Mouse (Mus musculus) frontal cortex, postnatal 10 days (tissue): ENCODE measurements at regions not wholly inside any gene's neighbourhood (a gene's known extent, or its start where the extent isn't known, plus 50 kb on each side); places are given as distances from the start of the nearest gene placed in this dataset.

Source experiments
- DNase-seq, 2 experiments: peaks; one replicate each; pipeline ENCODE4 v3.0.0; 2022; ENCODE audit warnings: low spot score in 2 of 2, mixed read lengths in 1 of 2

- DNase-seq: no peak
These were observed 207.0 kb upstream of the Ufl1 start for GRCm38 (mm10) chr4:25488479-25489069.

DNA sequence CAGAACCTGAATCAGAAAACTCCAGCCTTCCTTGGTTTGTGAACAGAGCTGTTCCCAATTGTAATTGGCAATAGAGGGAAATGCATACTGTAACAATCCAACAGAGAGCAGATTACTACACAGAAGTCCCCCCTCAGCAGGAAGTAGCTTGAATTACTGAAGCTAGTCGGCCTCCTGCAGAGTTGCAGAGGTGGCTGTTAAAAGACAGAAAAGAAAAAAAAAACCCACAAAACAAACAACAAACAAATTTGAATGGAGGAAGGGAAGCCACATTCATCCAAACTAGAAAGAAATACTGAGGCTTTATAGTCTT is 202.0 kb upstream of the Ufl1 start:
- DNase-seq: no peak

- DNase-seq: no peak
These were observed 201.5 kb upstream of the Ufl1 start for GRCm38 (mm10) chr4:25482933-25483620.

DNA sequence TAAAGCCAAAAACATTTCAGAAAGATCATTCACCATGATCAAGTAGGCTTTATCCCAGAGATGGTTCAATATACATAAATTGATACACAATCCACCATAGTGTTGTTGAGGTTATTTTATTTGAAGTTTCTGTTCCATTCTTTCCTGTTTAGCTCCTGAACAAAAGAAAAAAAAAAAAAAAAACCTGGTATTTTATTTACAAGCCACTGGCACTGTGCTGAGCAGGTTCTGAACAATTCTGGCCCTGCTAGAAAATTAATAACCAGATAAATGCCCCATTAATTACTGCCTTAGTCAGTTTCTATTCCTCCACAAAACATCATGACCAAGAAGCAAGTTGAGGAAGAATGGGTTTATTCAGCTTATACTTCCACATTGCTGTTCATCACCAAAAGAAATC is 191.4 kb upstream of the Ufl1 start:
- no peak for DNase-seq

DNA sequence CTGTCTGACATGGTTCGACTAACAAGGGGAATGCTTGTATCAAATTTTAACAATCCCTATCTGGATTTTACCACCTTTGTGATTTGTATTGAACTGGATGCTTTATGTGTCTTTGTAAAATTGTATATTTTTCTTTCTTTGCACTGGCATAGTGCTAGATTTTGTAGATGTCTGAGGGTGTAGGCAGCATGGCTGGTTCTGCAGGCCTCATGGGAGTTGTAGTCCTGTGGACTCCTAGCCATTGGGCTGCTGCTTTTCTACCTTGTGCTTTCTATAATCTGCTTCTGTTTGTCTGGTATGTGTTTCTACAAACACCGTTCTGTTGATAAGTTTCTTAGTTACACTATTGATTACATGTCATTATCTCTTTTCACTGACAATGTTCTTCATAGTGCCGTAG is 184.9 kb upstream of the Ufl1 start:
- no peak for DNase-seq

DNA sequence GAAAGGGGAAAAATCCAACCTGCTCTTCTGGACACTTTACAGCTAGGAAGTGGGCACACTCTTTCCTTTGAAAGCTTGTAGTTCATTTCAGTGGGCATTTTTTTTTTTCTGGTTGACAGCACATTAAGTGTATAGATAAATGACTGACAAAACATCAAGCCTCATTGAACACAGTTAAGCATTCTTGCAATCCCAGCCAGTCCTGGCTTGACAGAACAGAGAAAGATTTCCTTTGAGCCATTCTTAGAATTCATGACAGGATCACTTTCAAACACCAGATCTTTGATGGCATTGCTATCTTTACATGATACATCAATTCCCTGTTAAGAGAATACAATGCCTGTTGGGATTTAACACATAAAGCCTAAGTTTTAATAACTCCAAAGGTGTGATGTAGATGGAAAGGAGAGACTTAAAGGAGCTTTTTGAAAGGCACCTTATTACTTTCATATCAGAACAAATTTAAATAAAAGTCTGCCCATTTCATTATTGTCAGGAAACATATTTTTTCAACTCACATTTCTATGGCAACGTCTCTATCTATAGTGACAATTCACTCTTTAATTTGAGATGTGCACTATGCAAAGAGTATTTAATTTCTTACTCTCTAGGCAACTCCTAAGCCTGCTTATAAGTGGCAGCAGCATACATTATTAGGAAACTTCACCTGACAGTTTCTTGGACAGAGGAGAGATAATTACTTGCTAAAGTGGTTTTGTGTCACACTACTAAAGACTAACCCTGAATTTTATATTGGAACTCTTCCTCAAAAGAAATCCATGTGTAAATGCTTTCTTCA is 183.4 kb upstream of the Ufl1 start:
- DNase-seq: no peak

GRCm38 (mm10) chr4:25464069-25464468 is 182.4 kb upstream of the Ufl1 start:
- no peak for DNase-seq

DNA sequence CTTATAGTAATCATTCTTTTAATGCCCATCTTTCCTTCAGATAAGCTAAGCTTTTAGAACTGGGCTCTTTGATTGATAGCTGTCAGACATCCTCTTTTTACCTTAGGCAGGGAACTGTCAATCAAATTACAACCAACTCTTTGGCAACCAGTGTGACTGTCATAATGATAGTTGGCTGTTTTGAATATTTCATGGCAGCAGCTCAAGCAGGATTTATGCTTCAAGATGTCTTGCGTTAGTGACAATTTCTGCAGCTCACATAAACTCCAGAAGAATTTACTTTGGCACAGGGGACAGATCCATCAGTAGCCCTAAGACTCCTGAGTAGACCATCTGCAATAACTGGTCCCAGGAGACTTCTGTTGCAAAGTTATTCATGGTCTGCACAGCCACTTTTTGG is 178.5 kb upstream of the Ufl1 start:
- no peak for DNase-seq

GRCm38 (mm10) chr4:25454752-25455151 is 173.1 kb upstream of the Ufl1 start:
- DNase-seq: no peak

- no peak for DNase-seq
These were observed 171.6 kb upstream of the Ufl1 start for GRCm38 (mm10) chr4:25453127-25453806.

GRCm38 (mm10) chr4:25451865-25452264 is 170.2 kb upstream of the Ufl1 start:
- no peak for DNase-seq

DNA sequence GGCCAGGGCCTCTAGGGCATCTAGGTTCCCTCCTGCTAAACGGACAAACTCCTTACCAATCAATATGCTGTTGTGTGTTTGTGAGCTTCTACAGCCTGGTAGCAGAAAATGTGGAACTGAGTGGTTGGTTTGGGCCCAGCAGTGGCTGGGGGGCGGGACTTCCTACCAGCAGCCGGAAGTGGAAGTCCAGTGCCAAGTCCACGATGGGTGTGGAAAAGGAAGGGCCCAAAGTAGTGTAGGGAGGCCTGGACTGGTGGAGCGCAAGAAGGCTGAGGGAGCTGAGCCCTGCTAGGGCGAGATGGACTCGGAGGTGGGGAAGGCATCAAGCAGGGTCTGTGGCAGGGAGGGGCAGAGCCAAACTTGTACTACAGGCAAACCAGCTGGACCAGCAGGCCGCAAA is 150.6 kb upstream of the Ufl1 start:
- no peak for DNase-seq

GRCm38 (mm10) chr4:25416330-25416729 is 134.7 kb upstream of the Ufl1 start:
- no peak for DNase-seq

DNA sequence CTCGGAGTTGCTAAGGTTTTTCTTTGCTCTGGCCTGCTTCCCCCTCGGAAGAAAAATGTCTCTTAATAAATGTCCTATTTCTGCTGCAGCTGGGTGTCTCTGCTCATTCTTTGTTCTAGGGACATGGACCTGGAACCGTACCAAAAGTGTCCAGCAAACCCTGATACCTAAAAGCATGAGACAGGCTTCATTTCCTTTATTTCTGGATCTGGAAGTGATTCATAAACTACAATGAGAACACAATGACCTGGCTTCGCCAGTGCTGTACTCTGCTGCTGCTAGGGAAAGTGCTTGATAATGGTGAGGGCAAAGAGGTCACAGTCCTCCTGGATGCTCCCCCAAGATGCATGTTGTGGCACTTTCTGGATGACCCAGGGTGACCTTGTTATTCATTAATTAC is 128.8 kb upstream of the Ufl1 start:
- DNase-seq: no peak

GRCm38 (mm10) chr4:25408696-25409448 is 127.3 kb upstream of the Ufl1 start:
- DNase-seq: peak; percentile 56 to 60

DNA sequence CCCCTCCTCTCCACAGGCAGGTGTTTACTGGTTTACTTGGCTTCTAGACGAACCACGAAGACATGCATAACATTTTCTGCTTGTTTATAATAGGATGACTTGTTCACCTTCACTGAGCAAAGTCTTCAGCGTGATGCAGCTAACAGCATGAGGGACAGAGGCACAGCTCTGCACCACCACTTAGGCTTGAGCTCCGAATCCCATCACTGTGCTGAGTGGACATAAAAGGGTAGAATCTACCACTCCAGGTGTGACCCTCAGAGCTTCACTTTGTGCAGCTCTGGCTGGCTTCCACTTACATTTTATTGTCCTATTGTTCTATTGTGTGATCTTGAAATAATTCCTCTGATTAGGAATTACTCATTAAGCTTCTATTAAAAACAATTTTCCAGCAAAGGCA is 126.2 kb upstream of the Ufl1 start:
- no peak for DNase-seq

- no peak for DNase-seq
These were observed 107.9 kb upstream of the Ufl1 start for GRCm38 (mm10) chr4:25389542-25389941.

DNA sequence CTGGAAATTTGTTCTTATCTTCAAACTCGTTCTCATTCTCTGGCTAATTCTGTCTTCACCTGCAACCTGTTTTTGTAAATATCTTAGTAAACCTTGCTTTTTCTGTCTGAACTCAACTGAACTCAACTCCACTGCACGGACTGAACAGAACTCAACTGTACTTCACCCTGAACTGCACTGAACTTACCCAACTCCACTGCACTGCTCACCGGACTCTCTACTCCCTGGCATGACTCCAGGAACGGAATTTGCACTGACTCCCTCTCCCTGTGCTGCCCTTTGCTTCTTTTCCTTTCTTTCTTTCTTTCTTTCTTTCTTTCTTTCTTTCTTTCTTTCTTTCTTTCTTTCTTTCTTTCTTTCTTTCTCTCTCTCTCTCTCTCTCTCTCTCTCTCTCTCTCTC is 90.4 kb upstream of the Ufl1 start:
- DNase-seq: no peak

GRCm38 (mm10) chr4:25364402-25364801 is 82.8 kb upstream of the Ufl1 start:
- no peak for DNase-seq

- DNase-seq: no peak
These were observed 56.0 kb upstream of the Ufl1 start for GRCm38 (mm10) chr4:25337638-25338037.
